Mouse (Mus musculus): ENCODE measurements around the gene Map6d1. TPM values are rescaled to one million over a fixed set of nuclear protein-coding genes. Genes with fewer than 3 reads are reported as not detected.

Map6d1 gene
- not detected for total RNA-seq (2023)

DNA sequence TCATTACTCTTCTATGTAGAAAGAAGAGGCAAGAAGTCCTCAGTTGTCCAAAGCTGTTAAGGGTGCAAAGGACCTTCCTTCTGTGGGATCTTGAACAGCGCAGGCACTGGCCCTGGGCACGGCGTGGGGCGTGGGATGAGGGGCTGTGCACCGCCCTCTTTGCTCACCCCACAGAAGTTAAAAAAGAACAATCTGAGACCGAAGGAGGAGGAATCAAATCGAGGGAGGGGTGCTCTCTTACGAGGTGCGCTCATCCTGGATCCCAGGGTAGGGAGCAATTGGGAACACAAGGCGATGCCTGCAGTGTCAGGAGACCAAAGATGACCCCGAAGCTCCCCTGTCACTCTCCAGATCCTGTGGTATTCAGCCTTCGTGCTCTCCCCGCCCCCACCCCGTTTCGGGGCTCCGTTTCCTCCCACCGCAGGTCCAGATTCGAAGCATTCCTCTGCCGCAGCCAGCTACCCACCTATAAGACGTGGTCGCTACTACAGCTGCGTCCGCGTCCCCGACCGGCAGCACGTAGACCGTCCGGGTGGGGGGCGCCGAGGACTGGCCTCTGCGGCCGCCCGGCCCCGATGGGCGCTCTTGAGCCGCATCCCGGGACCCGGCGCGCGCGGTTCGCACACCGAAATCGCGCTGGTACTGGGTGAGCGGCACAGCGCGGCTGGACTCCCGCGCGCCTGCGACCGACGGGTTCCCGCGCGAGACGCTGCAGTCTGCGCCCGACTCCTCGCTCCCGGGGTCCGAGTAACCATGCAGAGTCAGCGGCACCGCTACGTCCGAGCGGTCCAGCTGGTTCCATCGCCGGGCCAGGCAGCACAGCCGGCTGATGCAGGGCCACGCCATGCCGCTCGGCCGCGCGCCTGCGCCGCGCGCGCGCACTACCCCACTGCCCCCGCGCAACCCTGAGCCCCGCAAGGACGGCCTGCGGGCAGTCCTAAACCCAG lies at the start of gene Map6d1:
Gene Map6d1, minus strand, starts transcription at position 891 of the 947 bp plus-strand sequence.

Other genes starting within 250 kb of the Map6d1 start
- gene Klhl24, start 143.8 kb downstream of the Map6d1 start, total RNA-seq (2023) = 277 TPM
- gene Yeats2, start 100.3 kb downstream of the Map6d1 start, total RNA-seq (2023) = 89.6 TPM
- 78.7 TPM for gene Parl, start 61.0 kb upstream of the Map6d1 start, total RNA-seq (2023)
- gene Cyp2ab1, start 84.0 kb upstream of the Map6d1 start, total RNA-seq (2023) = not detected
- gene Abcc5, start 185.0 kb upstream of the Map6d1 start, total RNA-seq (2023) = 64.7 TPM